Mouse (Mus musculus) layer of hippocampus, postnatal 10 days (tissue): ENCODE measurements around the gene Gm9945. TPM values are rescaled to one million over a fixed set of nuclear protein-coding genes. Genes with fewer than 3 reads are reported as not detected.

Experiments used
- DNase-seq, 2 experiments: peaks; one replicate each; pipeline ENCODE4 v3.0.0; 2021; ENCODE audit warnings: low spot score in 2 of 2
- total RNA-seq, 2 experiments: library from RNA; stranded (reverse); gene quantifications; 2 replicates each; pipeline ENCODE4 v1.2.3; 2021

The Gm9945 gene
- total RNA-seq, 2 experiments from 2014 or later: 1.1 to 1.5 TPM

DNA sequence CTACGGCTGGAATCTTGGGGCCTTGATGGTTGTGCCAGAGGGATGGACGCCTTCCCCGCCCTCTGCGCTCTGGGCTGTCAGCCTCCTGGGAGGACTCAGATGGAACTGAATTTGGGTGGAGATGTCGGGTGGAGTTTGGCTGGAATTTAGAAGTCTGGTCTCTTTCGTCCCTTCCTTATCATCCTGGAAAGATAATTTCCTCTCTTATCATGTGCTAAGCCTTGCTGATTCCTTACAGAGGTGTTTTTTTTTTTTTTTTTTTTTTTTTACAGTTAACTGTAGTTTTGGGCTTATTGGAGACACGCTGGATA, 41.8 kb downstream of the Gm9945 start:
- DNase-seq: no peak

DNA sequence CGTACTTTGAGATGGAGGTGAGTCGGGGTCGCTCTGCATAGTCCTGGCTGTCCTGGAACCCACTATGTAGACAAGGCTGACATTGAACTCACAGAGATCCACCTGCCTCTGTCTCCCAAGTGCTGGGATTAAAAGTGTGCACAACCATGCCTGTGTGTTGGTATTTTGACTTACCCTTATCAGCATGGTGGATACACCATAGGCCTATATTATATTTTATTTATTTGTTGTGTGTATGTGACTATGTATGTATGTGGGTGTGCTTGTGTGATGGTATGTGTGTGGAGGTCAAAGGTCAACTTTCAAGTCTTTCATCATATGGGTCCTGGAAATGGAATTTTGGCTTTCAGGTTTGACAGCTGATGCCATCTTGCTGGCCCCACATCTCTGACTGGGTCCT, 42.4 kb downstream of the Gm9945 start:
- DNase-seq: no peak

- peak in 1 of 2 experiments; percentile 48 for DNase-seq
These were observed 43.0 kb downstream of the Gm9945 start for GRCm38 (mm10) chr11:53522930-53523329.

- DNase-seq: no peak
These were observed 43.8 kb downstream of the Gm9945 start for GRCm38 (mm10) chr11:53523545-53524405.

- peak in 1 of 2 experiments; percentile 60 for DNase-seq
These were observed 44.9 kb downstream of the Gm9945 start for GRCm38 (mm10) chr11:53524905-53525304.

GRCm38 (mm10) chr11:53525461-53525860, 45.5 kb downstream of the Gm9945 start:
- no peak for DNase-seq

DNA sequence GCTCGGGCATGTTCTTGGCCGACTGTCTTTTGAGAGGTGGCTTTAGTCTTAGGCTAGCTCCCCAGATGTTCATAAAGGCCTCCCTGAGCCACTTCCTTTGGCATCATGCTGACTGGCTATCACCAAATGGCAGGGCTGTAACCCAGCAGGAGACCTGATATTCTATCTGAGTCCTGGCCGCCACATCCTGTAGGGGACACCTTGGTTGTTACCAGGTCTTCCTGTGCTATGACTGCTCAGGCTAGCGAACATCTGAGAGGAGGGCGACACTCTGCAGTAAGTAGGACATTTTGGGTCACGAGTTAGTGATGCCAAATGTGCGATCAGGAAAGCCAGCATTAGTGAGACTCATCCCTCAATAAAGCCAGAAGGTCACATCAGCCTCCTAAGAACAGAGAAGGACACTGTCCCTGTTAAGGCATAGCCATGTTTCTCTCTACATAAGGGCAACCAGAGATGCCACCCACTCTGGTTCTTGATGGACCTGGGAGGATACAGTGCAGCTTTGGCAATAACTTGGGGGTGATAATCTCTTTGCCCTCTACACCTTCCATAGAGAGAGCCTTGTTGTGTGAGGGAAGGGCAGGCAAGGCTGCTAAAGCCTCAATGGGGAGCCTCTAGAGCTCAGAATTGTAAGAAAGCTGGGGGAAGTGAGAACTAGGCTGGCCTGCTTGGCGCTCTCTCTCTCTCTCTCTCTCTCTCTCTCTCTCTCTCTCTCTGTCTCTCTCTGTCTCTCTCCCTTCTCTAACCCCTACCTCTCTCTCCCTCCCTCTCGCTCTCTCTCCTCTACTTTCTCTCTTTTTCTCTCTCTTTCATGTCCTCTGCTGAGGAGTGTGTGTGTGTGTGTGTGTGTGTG, 48.7 kb downstream of the Gm9945 start:
- no peak for DNase-seq

DNA sequence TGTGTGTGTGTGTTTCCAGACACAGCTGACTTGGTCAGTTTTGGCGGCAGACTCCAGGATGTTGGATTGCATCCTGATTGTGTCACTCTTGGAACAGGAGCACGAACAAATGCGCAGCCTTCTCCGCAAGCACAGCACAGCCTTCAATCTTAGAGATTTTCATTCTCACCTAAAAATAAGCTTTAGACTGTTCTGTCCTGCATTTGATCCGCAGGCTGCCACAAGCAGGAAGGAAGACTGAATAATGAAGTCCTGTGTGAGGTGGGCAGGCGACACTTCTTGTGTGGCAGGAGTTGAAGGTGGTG, 49.2 kb downstream of the Gm9945 start:
- DNase-seq: peak; percentile 48 to 59

- DNase-seq: no peak
These were observed 50.0 kb downstream of the Gm9945 start for GRCm38 (mm10) chr11:53530001-53530400.

Other genes with a start within 250 kb of the Gm9945 start
- gene Hspa4, start 179.7 kb upstream of the Gm9945 start, total RNA-seq: 100 to 1,000 TPM; 189 to 196 TPM
- gene Zcchc10, start 155.5 kb upstream of the Gm9945 start, total RNA-seq: 1 to 10 TPM; 8.2 to 8.8 TPM
- 100 to 1,000 TPM; 161 to 222 TPM for gene Aff4, start 129.3 kb upstream of the Gm9945 start, total RNA-seq
- gene Leap2, start 57.0 kb upstream of the Gm9945 start, total RNA-seq: not detected
- 100 to 1,000 TPM; 522 to 555 TPM for gene Uqcrq, start 49.3 kb upstream of the Gm9945 start, total RNA-seq
- gene Gdf9, start 49.1 kb upstream of the Gm9945 start, total RNA-seq: 1 to 10 TPM in 1 of 2 experiments, under 1 TPM in 1; 0.67 to 1.2 TPM
- gene Gm10447, start 23.1 kb upstream of the Gm9945 start, total RNA-seq: under 1 TPM in 1 of 2 experiments, not detected in 1; 0.21 TPM
- gene Shroom1, start 23.0 kb upstream of the Gm9945 start, total RNA-seq: 1 to 10 TPM; 3.1 to 3.2 TPM
- under 1 TPM in 1 of 2 experiments, not detected in 1; 0.53 TPM for gene Gm9837, start 9.7 kb upstream of the Gm9945 start, total RNA-seq
- gene Sowaha, start 108 bp downstream of the Gm9945 start, total RNA-seq: 10 to 100 TPM; 79.9 to 85.1 TPM
- gene Sept8, start 39.1 kb downstream of the Gm9945 start, total RNA-seq: 100 to 1,000 TPM; 126 to 130 TPM
- 100 to 1,000 TPM; 163 to 165 TPM for gene Kif3a, start 87.2 kb downstream of the Gm9945 start, total RNA-seq
- gene Il4, start 138.5 kb downstream of the Gm9945 start, total RNA-seq: not detected
- gene Il13, start 154.5 kb downstream of the Gm9945 start, total RNA-seq: not detected
- 10 to 100 TPM in 1 of 2 experiments, 1 to 10 TPM in 1; 9.5 to 10.1 TPM for gene Rad50, start 227.2 kb downstream of the Gm9945 start, total RNA-seq
- not detected for gene Il5, start 240.6 kb downstream of the Gm9945 start, total RNA-seq